Mouse (Mus musculus) WW6 (cell line): Measurements from ENCODE around the gene Chadl.
A peak's percentile ranks its signal among the peaks of the same experiment; 100 is the strongest.

Experiments
- DNase-seq: peaks from one replicate; pipeline ENCODE4 v3.0.0-alpha.2; 2013; ENCODE audit warnings: low read depth, low spot score

Gene Chadl

GRCm38 (mm10) chr15:81700601-81701000, 3.5 kb upstream of the Chadl start:
- DNase-seq, result no peak

- no peak for DNase-seq
Observed at GRCm38 (mm10) chr15:81700161-81700560, 3.1 kb upstream of the Chadl start.

- DNase-seq, result no peak
Observed at GRCm38 (mm10) chr15:81698532-81698931, 1.4 kb upstream of the Chadl start.

GRCm38 (mm10) chr15:81697847-81698246, 760 bp upstream of the Chadl start:
- DNase-seq, result no peak

GRCm38 (mm10) chr15:81694891-81695290, 2.2 kb downstream of the Chadl start:
- no peak for DNase-seq

GRCm38 (mm10) chr15:81693967-81694881, 2.9 kb downstream of the Chadl start:
- peak; percentile 75 for DNase-seq

GRCm38 (mm10) chr15:81693366-81693966, 3.6 kb downstream of the Chadl start:
- DNase-seq, result no peak

- no peak for DNase-seq
Observed at GRCm38 (mm10) chr15:81680301-81680805, 16.7 kb downstream of the Chadl start.

- DNase-seq, result no peak
Observed at GRCm38 (mm10) chr15:81676637-81677036, 20.4 kb downstream of the Chadl start.

GRCm38 (mm10) chr15:81670231-81670640, 26.9 kb downstream of the Chadl start:
- DNase-seq, result no peak

- no peak for DNase-seq
Observed at GRCm38 (mm10) chr15:81666957-81667356, 30.1 kb downstream of the Chadl start.

GRCm38 (mm10) chr15:81663697-81664561, 33.2 kb downstream of the Chadl start, which contains the start of gene L3mbtl2:
TSS of gene L3mbtl2 (plus strand) at chr15:81663889.
- DNase-seq, result peak; percentile 84

GRCm38 (mm10) chr15:81663281-81663680, 33.8 kb downstream of the Chadl start:
- DNase-seq, result no peak

- DNase-seq, result no peak
Observed at GRCm38 (mm10) chr15:81661701-81662100, 35.4 kb downstream of the Chadl start.

- no peak for DNase-seq
Observed at GRCm38 (mm10) chr15:81650636-81651035, 46.5 kb downstream of the Chadl start.

GRCm38 (mm10) chr15:81649516-81650455, 47.3 kb downstream of the Chadl start:
- no peak for DNase-seq
